Mouse (Mus musculus) lung, adult 2 months (tissue): Measurements from ENCODE around the gene Strn.

Experiments
- CTCF ChIP-seq: fragments of 200-500 bp; IDR thresholded peaks from 2 replicates; pipeline ENCODE4 v1.5.1; 2011; ENCODE audit warnings: mild to moderate bottlenecking, low read length, control low read depth; ENCODE audit not compliant: insufficient read depth
- POLR2A ChIP-seq: fragments of 200-500 bp; IDR thresholded peaks from 2 replicates; pipeline ENCODE4 v1.6.1; 2011; ENCODE audit warnings: low read depth, mild to moderate bottlenecking, control low read depth, low read length, borderline replicate concordance; ENCODE audit errors: extremely low read depth

DNA sequence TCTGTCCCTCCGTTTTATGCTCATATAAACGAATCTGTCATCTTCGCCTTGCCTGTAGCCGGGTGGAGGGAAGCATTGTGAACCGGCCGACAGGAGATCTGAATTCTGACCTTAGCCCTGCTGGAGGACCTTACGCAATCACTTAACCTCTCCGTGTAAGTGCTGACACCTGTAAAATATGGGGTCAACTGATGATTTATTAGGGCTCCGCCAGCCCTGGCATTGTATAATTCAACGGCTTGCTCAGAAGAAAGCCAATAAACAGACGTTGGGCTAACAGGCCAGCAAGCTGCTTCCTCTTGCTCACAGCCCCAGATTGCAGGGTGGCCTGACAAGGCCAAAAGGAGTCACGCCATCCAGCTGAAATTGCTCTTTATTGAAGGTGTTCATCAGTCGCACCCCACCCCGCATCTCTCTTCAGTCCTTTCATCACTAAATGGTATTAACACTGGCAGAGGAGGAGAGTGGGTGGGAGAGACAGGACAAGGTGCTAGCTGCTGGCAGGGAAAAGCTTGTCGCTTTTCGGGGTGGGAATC is 128.8 kb downstream of the Strn start:
- no peak for TF ChIP-seq POLR2A
- TF ChIP-seq CTCF = no peak
